Mouse (Mus musculus): ENCODE data around the gene Slc12a6. TPM values are rescaled to one million over a fixed set of nuclear protein-coding genes. Genes with fewer than 3 reads are reported as not detected.
A peak's percentile ranks its signal among the peaks of the same experiment; 100 is the strongest.
"Not testable (repeated sequence)": the region's sequence is repeated elsewhere in the genome, so short reads cannot be mapped to it uniquely, and the experiment has no call there.

Gene Slc12a6
- polyA plus RNA-seq, 1 experiment from 2014 or later: 25.9 TPM

- H3K9me3 ChIP-seq (ENCODE audit: control insufficient read depth, low read length): no peaks in the 10 kb centered on the region
- H3K9ac ChIP-seq (replicated peaks; ENCODE audit: low read length): no peak overlapping the region
- H3K27me3 ChIP-seq (ENCODE audit: control insufficient read depth, insufficient read depth, low read length): no peaks in the 10 kb centered on the region
- ATAC-seq (ENCODE audit: low FRiP score, low TSS enrichment): no peak
- no peak overlapping the region for H3K27ac ChIP-seq (replicated peaks; ENCODE audit: low read depth, low read length)
- H3K4me1 ChIP-seq (ENCODE audit: control insufficient read depth, insufficient read depth, low read length): peaks cover 20% of the 10 kb centered on the region
- 94% methylated on average over 2 of the region's 2 CpGs for WGBS
- no peaks in the 10 kb centered on the region for H3K36me3 ChIP-seq (ENCODE audit: control insufficient read depth, insufficient read depth, low read length)
- no peak for DNase-seq
- no peak overlapping the region for H3K4me3 ChIP-seq (replicated peaks; ENCODE audit: low read depth, low read length)
- H3K4me2 ChIP-seq (ENCODE audit: low read length): no peak overlapping the region
Measured at GRCm38 (mm10) chr2:112272909-112273308, 7.3 kb downstream of the Slc12a6 start.

GRCm38 (mm10) chr2:112273474-112273873 is 7.8 kb downstream of the Slc12a6 start:
- 91% methylated on average over 6 of the region's 6 CpGs for WGBS
- DNase-seq (no peak), ATAC-seq (ENCODE audit: low FRiP score, low TSS enrichment) (no peak)
- Histone ChIP-seq H3K4me3 (replicated peaks; ENCODE audit: low read depth, low read length) (no peak overlapping the region), H3K27me3 (ENCODE audit: control insufficient read depth, insufficient read depth, low read length) (no peaks in the 10 kb centered on the region), H3K9ac (replicated peaks; ENCODE audit: low read length) (no peak overlapping the region), H3K9me3 (ENCODE audit: control insufficient read depth, low read length) (no peaks in the 10 kb centered on the region), H3K4me1 (ENCODE audit: control insufficient read depth, insufficient read depth, low read length) (peaks cover 15% of the 10 kb centered on the region), H3K36me3 (ENCODE audit: control insufficient read depth, insufficient read depth, low read length) (no peaks in the 10 kb centered on the region), H3K4me2 (ENCODE audit: low read length) (no peak overlapping the region), H3K27ac (replicated peaks; ENCODE audit: low read depth, low read length) (no peak overlapping the region)

GRCm38 (mm10) chr2:112276870-112277269 is 11.2 kb downstream of the Slc12a6 start:
- no peak for ATAC-seq (ENCODE audit: low FRiP score, low TSS enrichment)
- H3K27me3 ChIP-seq (ENCODE audit: control insufficient read depth, insufficient read depth, low read length): no peaks in the 10 kb centered on the region
- WGBS: 94% methylated on average over 3 of the region's 3 CpGs
- H3K36me3 ChIP-seq (ENCODE audit: control insufficient read depth, insufficient read depth, low read length): no peaks in the 10 kb centered on the region
- H3K27ac ChIP-seq (replicated peaks; ENCODE audit: low read depth, low read length): no peak overlapping the region
- H3K4me1 ChIP-seq (ENCODE audit: control insufficient read depth, insufficient read depth, low read length): no peaks in the 10 kb centered on the region
- no peak overlapping the region for H3K9ac ChIP-seq (replicated peaks; ENCODE audit: low read length)
- DNase-seq: no peak
- no peaks in the 10 kb centered on the region for H3K9me3 ChIP-seq (ENCODE audit: control insufficient read depth, low read length)
- H3K4me3 ChIP-seq (replicated peaks; ENCODE audit: low read depth, low read length): no peak overlapping the region
- no peak overlapping the region for H3K4me2 ChIP-seq (ENCODE audit: low read length)

- 89% methylated on average over 1 of the region's 1 CpGs for WGBS
Measured at GRCm38 (mm10) chr2:112282846-112283245, 17.2 kb downstream of the Slc12a6 start.

GRCm38 (mm10) chr2:112284363-112285030 is 18.9 kb downstream of the Slc12a6 start:
- WGBS: 3% methylated on average over 21 of the region's 21 CpGs

More at GRCm38 (mm10) chr2:112282846-112283245, 17.2 kb downstream of the Slc12a6 start:
- peaks cover 11% of the 10 kb centered on the region for H3K4me1 ChIP-seq (ENCODE audit: control insufficient read depth, insufficient read depth, low read length)
- DNase-seq (no peak), ATAC-seq (ENCODE audit: low FRiP score, low TSS enrichment) (no peak)
- H3K4me2 ChIP-seq (ENCODE audit: low read length): no peak overlapping the region
- H3K27ac ChIP-seq (replicated peaks; ENCODE audit: low read depth, low read length): no peak overlapping the region
- H3K36me3 ChIP-seq (ENCODE audit: control insufficient read depth, insufficient read depth, low read length): no peaks in the 10 kb centered on the region
- H3K9ac ChIP-seq (replicated peaks; ENCODE audit: low read length): no peak overlapping the region
- no peaks in the 10 kb centered on the region for H3K9me3 ChIP-seq (ENCODE audit: control insufficient read depth, low read length)
- no peaks in the 10 kb centered on the region for H3K27me3 ChIP-seq (ENCODE audit: control insufficient read depth, insufficient read depth, low read length)
- no peak overlapping the region for H3K4me3 ChIP-seq (replicated peaks; ENCODE audit: low read depth, low read length)

GRCm38 (mm10) chr2:112285031-112285390 is 19.4 kb downstream of the Slc12a6 start:
- ATAC-seq (ENCODE audit: low FRiP score, low TSS enrichment): no peak
- no peaks in the 10 kb centered on the region for H3K27me3 ChIP-seq (ENCODE audit: control insufficient read depth, insufficient read depth, low read length)
- WGBS: 65% methylated on average over 6 of the region's 6 CpGs
- no peak overlapping the region for H3K27ac ChIP-seq (replicated peaks; ENCODE audit: low read depth, low read length)
- no peaks in the 10 kb centered on the region for H3K36me3 ChIP-seq (ENCODE audit: control insufficient read depth, insufficient read depth, low read length)
- H3K9ac ChIP-seq (replicated peaks; ENCODE audit: low read length): peak overlapping the region; percentile 51
- peak overlapping the region; percentile 81 for H3K4me2 ChIP-seq (ENCODE audit: low read length)
- DNase-seq: no peak
- peaks cover 11% of the 10 kb centered on the region for H3K4me1 ChIP-seq (ENCODE audit: control insufficient read depth, insufficient read depth, low read length)
- H3K4me3 ChIP-seq (replicated peaks; ENCODE audit: low read depth, low read length): 0 out of 2 replicates have a peak overlapping the region, but pooled peaks have one; percentile 39
- H3K9me3 ChIP-seq (ENCODE audit: control insufficient read depth, low read length): no peaks in the 10 kb centered on the region

More at GRCm38 (mm10) chr2:112284363-112285030, 18.9 kb downstream of the Slc12a6 start:
- DNase-seq (peak; percentile 82), ATAC-seq (ENCODE audit: low FRiP score, low TSS enrichment) (peak; percentile 76; the same call in 1 of the 2 replicates)
- no peaks in the 10 kb centered on the region for H3K27me3 ChIP-seq (ENCODE audit: control insufficient read depth, insufficient read depth, low read length)
- no peaks in the 10 kb centered on the region for H3K9me3 ChIP-seq (ENCODE audit: control insufficient read depth, low read length)
- no peaks in the 10 kb centered on the region for H3K36me3 ChIP-seq (ENCODE audit: control insufficient read depth, insufficient read depth, low read length)
- H3K4me1 ChIP-seq (ENCODE audit: control insufficient read depth, insufficient read depth, low read length): peaks cover 11% of the 10 kb centered on the region
- H3K4me2 ChIP-seq (ENCODE audit: low read length): peak overlapping the region; percentile 81
- peak overlapping the region; percentile 39 for H3K4me3 ChIP-seq (replicated peaks; ENCODE audit: low read depth, low read length)
- H3K27ac ChIP-seq (replicated peaks; ENCODE audit: low read depth, low read length): no peak overlapping the region
- H3K9ac ChIP-seq (replicated peaks; ENCODE audit: low read length): peak overlapping the region; percentile 51

- not testable (repeated sequence) for H3K9me3 ChIP-seq (ENCODE audit: control insufficient read depth, low read length); H3K27ac ChIP-seq (replicated peaks; ENCODE audit: low read depth, low read length); H3K4me3 ChIP-seq (replicated peaks; ENCODE audit: low read depth, low read length); H3K9ac ChIP-seq (replicated peaks; ENCODE audit: low read length); H3K27me3 ChIP-seq (ENCODE audit: control insufficient read depth, insufficient read depth, low read length); H3K4me2 ChIP-seq (ENCODE audit: low read length); H3K36me3 ChIP-seq (ENCODE audit: control insufficient read depth, insufficient read depth, low read length); DNase-seq; ATAC-seq (ENCODE audit: low FRiP score, low TSS enrichment)
- H3K4me1 ChIP-seq (ENCODE audit: control insufficient read depth, insufficient read depth, low read length): peaks cover 11% of the 10 kb centered on the region
- 95% methylated on average over 1 of the region's 1 CpGs for WGBS
Measured at GRCm38 (mm10) chr2:112286062-112286461, 20.4 kb downstream of the Slc12a6 start.

- peaks cover 11% of the 10 kb centered on the region for H3K4me1 ChIP-seq (ENCODE audit: control insufficient read depth, insufficient read depth, low read length)
- 65% methylated on average over 4 of the region's 4 CpGs for WGBS
- no peaks in the 10 kb centered on the region for H3K27me3 ChIP-seq (ENCODE audit: control insufficient read depth, insufficient read depth, low read length)
- H3K36me3 ChIP-seq (ENCODE audit: control insufficient read depth, insufficient read depth, low read length): no peaks in the 10 kb centered on the region
- H3K4me3 ChIP-seq (replicated peaks; ENCODE audit: low read depth, low read length): no peak overlapping the region
- no peak overlapping the region for H3K27ac ChIP-seq (replicated peaks; ENCODE audit: low read depth, low read length)
- no peak overlapping the region for H3K9ac ChIP-seq (replicated peaks; ENCODE audit: low read length)
- H3K4me2 ChIP-seq (ENCODE audit: low read length): no peak overlapping the region
- DNase-seq: no peak
- no peak for ATAC-seq (ENCODE audit: low FRiP score, low TSS enrichment)
- H3K9me3 ChIP-seq (ENCODE audit: control insufficient read depth, low read length): no peaks in the 10 kb centered on the region
Measured at GRCm38 (mm10) chr2:112287059-112287458, 21.4 kb downstream of the Slc12a6 start.

- Histone ChIP-seq H3K9ac (replicated peaks; ENCODE audit: low read length) (no peak overlapping the region), H3K4me3 (replicated peaks; ENCODE audit: low read depth, low read length) (no peak overlapping the region), H3K9me3 (ENCODE audit: control insufficient read depth, low read length) (no peaks in the 10 kb centered on the region), H3K4me2 (ENCODE audit: low read length) (no peak overlapping the region), H3K27ac (replicated peaks; ENCODE audit: low read depth, low read length) (no peak overlapping the region), H3K36me3 (ENCODE audit: control insufficient read depth, insufficient read depth, low read length) (no peaks in the 10 kb centered on the region), H3K4me1 (ENCODE audit: control insufficient read depth, insufficient read depth, low read length) (peaks cover 4% of the 10 kb centered on the region), H3K27me3 (ENCODE audit: control insufficient read depth, insufficient read depth, low read length) (no peaks in the 10 kb centered on the region)
- ATAC-seq (ENCODE audit: low FRiP score, low TSS enrichment): no peak
- no peak for DNase-seq
- 94% methylated on average over 3 of the region's 3 CpGs for WGBS
Measured at GRCm38 (mm10) chr2:112289507-112289906, 23.9 kb downstream of the Slc12a6 start.

All from midbrain, embryonic 14.5 days (tissue).